Mouse (Mus musculus) cortical plate, adult 2 months (tissue): ENCODE results near the gene Slc10a7.

Experiments used
- CTCF ChIP-seq: fragments of 200-500 bp; IDR thresholded peaks from 2 replicates; pipeline ENCODE4 v1.5.1; 2011; ENCODE audit warnings: mild to moderate bottlenecking, control low read depth, low read length; ENCODE audit not compliant: insufficient read depth; ENCODE audit errors: extremely low read depth
- POLR2A ChIP-seq: fragments of 200-500 bp; IDR thresholded peaks from 2 replicates; pipeline ENCODE4 v1.6.1; 2011; ENCODE audit warnings: mild to moderate bottlenecking, low read length, control low read depth; ENCODE audit not compliant: insufficient read depth; ENCODE audit errors: extremely low read depth

- no peak for TF ChIP-seq CTCF
- TF ChIP-seq POLR2A, result no peak
Observed at GRCm38 (mm10) chr8:78714880-78715279, 205.7 kb downstream of the Slc10a7 start.
